Mouse (Mus musculus) midbrain, embryonic 16.5 days (tissue): ENCODE measurements around the gene Gm17093. TPM values are rescaled to one million over a fixed set of nuclear protein-coding genes. Genes with fewer than 3 reads are reported as not detected.
"Not testable (repeated sequence)": the region's sequence is repeated elsewhere in the genome, so short reads cannot be mapped to it uniquely, and the experiment has no call there.

Experiments used
- ATAC-seq: fragments of 200-750 bp; cut with Nextera tagmentation; 2 replicates; pipeline ENCODE4 v1.8.0; 2017; ENCODE audit warnings: moderate TSS enrichment
- H3K27ac ChIP-seq: fragments of 300-500 bp; sonication (generic); 2 replicates; pipeline ENCODE4 v1.5.1; 2014; ENCODE audit warnings: mild to moderate bottlenecking, low read length, mixed read lengths
- H3K27me3 ChIP-seq: fragments of 300-500 bp; sonication (generic); 2 replicates; pipeline ENCODE4 v1.6.1; 2014; ENCODE audit warnings: low read depth, low read length, mixed read lengths; ENCODE audit not compliant: control insufficient read depth, insufficient read depth
- H3K36me3 ChIP-seq: fragments of 300-500 bp; sonication (generic); 2 replicates; pipeline ENCODE4 v1.6.1; 2014; ENCODE audit warnings: mild to moderate bottlenecking, low read length, moderate library complexity, mixed read lengths; ENCODE audit not compliant: control insufficient read depth, insufficient read depth
- H3K4me1 ChIP-seq: fragments of 300-500 bp; sonication (generic); 2 replicates; pipeline ENCODE4 v1.6.1; 2014; ENCODE audit warnings: mild to moderate bottlenecking, low read length, mixed read lengths; ENCODE audit not compliant: control insufficient read depth, insufficient read depth
- H3K4me2 ChIP-seq: fragments of 300-500 bp; sonication (generic); 2 replicates; pipeline ENCODE4 v1.6.1; 2014; ENCODE audit warnings: mild to moderate bottlenecking, low read length, mixed read lengths
- H3K4me3 ChIP-seq: fragments of 300-500 bp; sonication (generic); 2 replicates; pipeline ENCODE4 v1.5.1; 2014; ENCODE audit warnings: low read depth, mild to moderate bottlenecking, low read length, moderate library complexity, mixed read lengths
- H3K9ac ChIP-seq: fragments of 300-500 bp; sonication (generic); 2 replicates; pipeline ENCODE4 v1.6.1; 2014; ENCODE audit warnings: low read depth, low read length, mixed read lengths
- H3K9me3 ChIP-seq: fragments of 300-500 bp; sonication (generic); replicated peaks from 2 replicates; pipeline ENCODE4 v1.6.1; 2014; ENCODE audit warnings: mild to moderate bottlenecking, low read length, mixed read lengths; ENCODE audit not compliant: control insufficient read depth, poor library complexity, severe bottlenecking
- WGBS: fragments of 180-500 bp; shearing (Covaris S2); extraction: QIAGEN DNeasy Blood & Tissue Kit; methylation state at CpG from one replicate; pipeline ENCODE4 v1.1.7; 2014; 5-methylcytosine and 5-hydroxymethylcytosine counted together
- polyA plus RNA-seq: library from polyadenylated mRNA; unstranded; fragments of >200 nt; fragmentation: Nextera tagmentation; extraction: Ambion mirVana; gene quantifications from 2 replicates; pipeline ENCODE4 v1.2.1, GENCODE M21; 2015

Gm17093 gene
- polyA plus RNA-seq, result not detected in 2 replicates

DNA sequence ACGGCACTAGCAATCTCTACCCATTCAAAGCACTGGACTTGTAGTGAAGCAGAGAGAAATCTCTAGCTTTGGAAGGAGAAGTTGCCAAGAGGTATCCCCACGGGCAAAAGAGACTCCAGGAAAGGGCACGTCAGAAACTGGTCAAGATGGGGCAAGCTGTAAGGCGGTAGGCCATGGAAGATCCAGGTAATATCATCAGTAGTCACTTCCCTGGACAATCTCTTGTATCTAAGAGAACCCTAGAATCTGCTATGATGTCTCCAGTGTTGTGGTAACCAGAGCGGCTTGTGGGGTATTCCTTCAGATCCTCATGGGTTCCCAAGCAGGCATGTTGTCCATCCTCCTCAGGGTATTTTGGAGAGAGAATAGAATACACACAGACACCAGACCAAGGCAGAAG, at the start of gene Gm17093:
Gm17093 (plus strand) TSS at position 301 of the 400 bp plus-strand sequence.
- not testable (repeated sequence) for H3K27ac ChIP-seq, ATAC-seq, H3K4me1 ChIP-seq, H3K9ac ChIP-seq, H3K9me3 ChIP-seq, H3K36me3 ChIP-seq, H3K27me3 ChIP-seq, H3K4me2 ChIP-seq, H3K4me3 ChIP-seq
- WGBS, result 91% methylated on average over 5 of the region's 5 CpGs

DNA sequence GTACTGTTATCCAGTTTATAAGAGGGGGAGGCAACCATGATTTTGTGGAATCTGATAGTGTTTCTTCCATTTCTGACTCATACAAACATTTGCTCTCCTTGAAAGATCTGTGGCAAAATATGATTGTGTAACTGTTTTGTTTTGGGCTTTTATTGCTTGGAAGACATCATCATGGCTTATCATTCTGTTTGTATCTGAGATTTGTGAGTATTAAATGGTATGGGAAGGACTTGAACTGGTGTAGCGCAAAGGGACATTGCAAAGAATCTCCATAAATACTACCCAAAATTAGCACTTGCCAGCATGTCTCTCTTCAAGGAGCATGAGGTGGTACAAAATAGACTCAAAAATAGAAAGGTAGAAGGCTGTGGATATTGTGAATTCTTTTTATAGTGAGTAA, 25.9 kb upstream of the Gm17093 start, which contains the start of gene BC061237:
BC061237 (plus strand) TSS at position 301 of the 400 bp plus-strand sequence.
- not testable (repeated sequence) for H3K9me3 ChIP-seq, H3K4me1 ChIP-seq, ATAC-seq, H3K4me2 ChIP-seq, H3K27me3 ChIP-seq, H3K27ac ChIP-seq, H3K4me3 ChIP-seq, H3K9ac ChIP-seq, H3K36me3 ChIP-seq
- WGBS, result 100% methylated on average over 1 of the region's 1 CpGs

DNA sequence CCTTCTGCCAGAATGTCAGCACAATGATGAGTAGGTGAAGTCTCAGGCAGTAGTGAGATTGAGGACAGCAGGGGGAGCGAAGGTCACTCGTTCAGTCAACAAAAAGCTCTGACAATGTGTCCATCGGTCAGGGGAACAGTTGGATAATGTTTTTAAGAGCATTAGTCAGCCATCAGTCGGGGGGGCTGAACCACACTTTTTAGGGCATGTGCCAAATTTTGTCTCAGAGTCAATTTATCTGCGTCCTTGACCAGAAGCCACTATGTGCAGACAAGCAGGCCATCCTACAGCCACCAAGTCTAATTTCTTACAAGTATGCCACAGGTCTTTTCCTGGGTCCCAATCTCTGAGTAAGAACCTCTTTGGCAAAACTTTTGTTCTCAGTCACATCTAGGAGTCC, 29.9 kb downstream of the Gm17093 start:
- H3K4me1 ChIP-seq, ATAC-seq, H3K4me2 ChIP-seq, H3K4me3 ChIP-seq, H3K27me3 ChIP-seq, H3K36me3 ChIP-seq, H3K9ac ChIP-seq, H3K27ac ChIP-seq, H3K9me3 ChIP-seq: not testable (repeated sequence)
- 84% methylated on average over 3 of the region's 5 CpGs for WGBS

Other genes starting within 250 kb of the Gm17093 start
- gene Gm8220, start 232.7 kb upstream of the Gm17093 start, polyA plus RNA-seq, result not detected in 2 replicates
- not detected in 2 replicates for gene Gm5930, start 179.7 kb upstream of the Gm17093 start, polyA plus RNA-seq
- gene Gm8229, start 152.9 kb upstream of the Gm17093 start, polyA plus RNA-seq, result not detected in 2 replicates
- gene Gm3371, start 107.6 kb upstream of the Gm17093 start, polyA plus RNA-seq, result not detected in 2 replicates
- gene Gm8232, start 84.6 kb upstream of the Gm17093 start, polyA plus RNA-seq, result not detected in 2 replicates
- not detected in 2 replicates for gene BC061237, start 25.8 kb upstream of the Gm17093 start, polyA plus RNA-seq
- not detected in 2 replicates for gene Gm8247, start 64.9 kb downstream of the Gm17093 start, polyA plus RNA-seq
- gene Gm5624, start 109.7 kb downstream of the Gm17093 start, polyA plus RNA-seq, result not detected in 2 replicates
- not detected in 2 replicates for gene Gm8257, start 188.2 kb downstream of the Gm17093 start, polyA plus RNA-seq
- not detected in 2 replicates for gene Gm8267, start 232.1 kb downstream of the Gm17093 start, polyA plus RNA-seq